Mouse (Mus musculus) cerebellum, adult 9-10 months (tissue): Measurements from ENCODE around the gene Cog1.

Source experiments
- DNase-seq: peaks from one replicate; pipeline ENCODE4 v3.0.0; 2022

The Cog1 gene

DNA sequence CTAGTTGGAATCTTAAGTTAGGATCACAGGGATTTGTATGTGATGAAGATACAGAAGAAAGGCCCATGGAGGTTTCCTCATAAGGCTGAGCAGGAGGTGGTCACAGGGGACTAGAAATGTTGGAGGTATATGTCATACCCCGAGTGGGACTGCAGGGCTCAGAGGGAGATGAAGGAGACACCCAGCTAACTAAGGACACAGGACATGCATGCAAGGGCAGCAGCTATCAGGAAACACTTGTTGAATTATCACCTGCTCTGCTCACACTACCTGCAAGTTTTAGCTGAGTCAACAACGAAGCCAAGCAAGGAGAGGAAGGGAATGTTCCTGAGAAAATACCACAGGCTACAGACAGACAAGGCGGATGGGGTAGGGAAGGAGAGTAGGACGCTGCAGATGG is 18.7 kb downstream of the Cog1 start:
- peak; percentile 30 for DNase-seq

DNA sequence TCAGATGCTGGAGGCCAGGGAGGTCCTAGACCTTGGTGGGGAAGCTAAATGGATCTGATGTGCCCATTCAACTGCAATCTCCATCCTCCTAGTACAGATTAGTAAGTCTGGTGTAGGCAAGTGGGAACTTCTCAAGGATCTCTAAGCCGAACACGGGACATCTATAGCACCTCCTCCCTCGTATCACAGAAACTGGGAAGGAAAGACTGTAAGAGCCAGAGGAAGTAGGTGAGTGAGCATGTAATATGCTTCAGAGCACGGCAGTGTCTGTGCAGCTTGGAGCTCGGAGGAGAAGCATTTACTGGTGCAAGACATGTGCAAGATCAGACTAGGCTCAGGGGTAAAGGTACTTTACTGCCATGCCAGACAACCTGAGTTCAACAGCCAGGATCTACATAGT is 19.9 kb downstream of the Cog1 start:
- DNase-seq: no peak

DNA sequence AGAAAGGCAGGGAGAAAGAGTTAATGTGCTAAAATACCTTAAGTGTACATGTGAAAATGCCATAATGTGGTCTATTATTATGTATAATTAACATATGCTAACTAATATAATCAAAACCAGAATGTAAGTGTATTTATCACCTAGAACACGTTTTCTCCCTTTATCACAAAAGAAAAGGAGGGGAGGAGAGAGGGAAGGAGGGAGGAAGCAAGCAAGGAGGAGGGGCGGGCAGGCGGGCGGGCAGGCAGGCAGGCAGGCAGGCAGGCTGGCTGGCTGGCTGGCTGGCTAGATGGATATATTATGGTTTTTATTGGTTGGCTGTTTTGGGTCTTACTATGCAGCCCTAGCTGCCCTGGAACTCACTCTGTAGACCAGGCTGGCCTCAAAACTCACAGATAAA is 20.7 kb downstream of the Cog1 start:
- DNase-seq: no peak

DNA sequence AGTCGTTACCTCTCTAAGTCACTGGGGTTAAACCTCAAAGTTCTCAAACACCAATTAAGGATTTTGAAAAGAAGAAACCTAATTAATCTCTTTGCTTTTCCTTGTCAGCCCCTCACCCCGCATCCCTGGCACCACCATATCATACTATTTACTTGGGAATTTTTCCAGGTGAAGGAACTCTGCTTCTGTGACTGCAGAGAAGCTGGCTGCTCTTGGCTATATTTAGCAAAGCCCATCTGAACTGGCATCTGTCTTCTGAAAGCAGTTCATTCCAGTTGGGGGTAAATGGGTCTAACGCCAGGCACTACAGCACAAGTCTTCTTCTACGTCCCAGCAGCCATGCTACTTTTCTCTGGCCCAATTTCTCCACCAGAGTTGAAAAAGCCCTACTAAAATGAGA is 24.6 kb downstream of the Cog1 start:
- peak; percentile 51 for DNase-seq

DNA sequence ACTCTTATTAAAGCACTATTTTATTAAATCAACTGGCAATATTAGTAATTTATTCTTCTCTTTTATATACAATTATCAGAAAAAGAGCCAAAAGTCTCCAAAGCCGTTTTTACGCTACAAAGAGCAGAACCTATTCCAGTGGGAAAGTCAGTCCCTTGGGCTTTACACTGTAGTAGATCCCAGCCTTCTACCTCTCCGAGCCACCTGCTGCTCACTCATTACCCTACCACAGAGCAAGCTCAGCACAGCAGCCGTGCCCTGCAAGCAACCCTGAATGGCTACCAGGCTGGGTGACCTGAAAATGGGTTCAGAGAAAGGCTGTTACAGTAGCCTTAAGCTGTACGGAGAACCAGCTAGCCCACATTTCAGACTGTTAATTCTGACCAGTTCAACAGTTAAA is 25.6 kb downstream of the Cog1 start:
- DNase-seq: peak; percentile 13

DNA sequence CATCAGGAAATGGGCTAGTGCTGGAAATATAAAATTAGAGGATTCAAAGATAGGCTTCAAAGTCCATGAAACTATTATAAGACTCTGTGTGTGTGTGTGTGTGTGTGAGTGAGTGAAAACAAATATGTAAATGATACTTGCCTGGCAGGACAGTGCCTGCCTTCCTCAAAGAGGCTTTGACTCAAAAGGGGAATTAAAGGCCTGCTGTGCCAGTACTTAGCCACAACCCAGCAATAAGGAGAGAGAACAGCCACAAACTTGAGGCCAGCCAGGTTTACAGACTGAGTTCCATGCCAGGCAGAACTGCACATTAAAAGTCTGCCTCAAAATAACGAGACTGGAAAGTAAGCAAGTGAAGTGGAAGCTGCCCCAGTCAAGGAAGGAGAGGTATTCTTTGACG is 27.9 kb downstream of the Cog1 start:
- peak; percentile 14 for DNase-seq

DNA sequence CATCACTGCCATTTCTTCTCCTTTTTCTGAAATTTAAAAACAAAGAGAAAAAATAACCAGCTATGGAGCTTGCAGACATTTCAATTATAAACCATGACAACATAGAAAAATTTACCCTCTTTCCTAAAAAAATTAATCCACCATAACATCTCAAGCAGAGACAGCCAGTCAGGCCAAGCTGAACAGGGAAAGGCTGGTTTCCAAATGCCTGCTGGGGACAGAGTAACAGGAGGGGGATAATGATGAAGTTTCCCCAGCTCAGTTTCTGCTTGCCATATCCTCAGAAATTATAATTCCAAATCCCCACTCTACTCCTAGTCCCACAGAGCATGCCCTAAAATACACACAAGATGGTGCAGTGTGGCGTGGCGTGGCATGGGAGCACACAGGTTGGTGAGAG is 28.4 kb downstream of the Cog1 start:
- DNase-seq: peak; percentile 31

DNA sequence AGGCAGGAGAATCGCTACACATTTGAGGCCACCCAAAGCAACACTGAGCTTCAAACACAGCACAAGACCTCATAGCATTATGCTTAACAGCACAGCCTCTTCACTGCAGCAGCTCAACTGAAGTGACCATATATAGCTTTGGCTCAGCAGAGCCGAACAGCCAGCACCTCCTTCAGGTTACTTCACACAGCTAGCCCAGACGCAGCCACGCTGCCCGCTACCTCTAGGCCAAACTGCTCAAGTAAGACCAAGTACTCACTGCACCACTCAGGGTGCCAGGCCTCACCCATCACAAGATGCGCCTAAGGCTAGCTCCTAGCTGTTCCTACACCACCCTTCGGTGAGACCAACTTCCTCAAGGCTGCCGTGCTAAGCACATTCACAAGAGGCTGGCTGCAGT is 29.4 kb downstream of the Cog1 start:
- no peak for DNase-seq

DNA sequence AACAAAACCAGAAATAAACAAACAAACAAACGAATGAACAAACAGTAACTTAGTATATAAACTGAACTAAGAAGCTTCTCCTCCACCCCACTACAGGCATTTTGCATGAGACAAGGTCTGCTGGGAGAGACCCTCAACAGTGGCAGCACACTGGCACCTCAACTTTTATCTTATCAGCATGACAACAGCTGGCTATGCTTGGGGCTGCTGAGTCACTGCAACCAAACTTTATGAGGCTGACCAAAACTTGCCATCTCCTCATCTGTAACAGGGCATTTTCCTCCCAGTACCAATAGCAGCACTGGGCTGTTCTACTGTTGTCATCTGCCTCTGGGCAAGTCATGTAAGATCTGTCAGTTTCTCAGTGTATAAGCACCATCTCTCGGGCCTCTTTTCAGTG is 32.0 kb downstream of the Cog1 start:
- no peak for DNase-seq

DNA sequence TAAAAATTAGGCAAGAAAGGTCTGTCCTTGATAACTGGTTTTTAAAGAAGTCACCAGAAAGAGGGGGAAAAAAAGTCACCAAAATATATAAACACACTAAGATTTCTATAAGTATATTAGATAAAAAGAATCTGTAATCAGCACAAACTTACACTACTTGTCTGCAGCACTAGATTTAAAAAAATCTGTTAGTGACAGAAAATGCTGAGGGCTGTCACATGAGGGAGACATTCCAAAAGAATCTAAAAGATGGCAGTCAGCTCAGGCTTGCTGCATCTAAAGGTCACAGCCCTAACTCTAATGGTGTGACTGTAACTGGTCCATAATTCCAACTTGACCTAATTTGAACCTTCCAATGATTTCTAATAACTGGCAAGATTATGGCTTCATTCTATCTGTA is 33.0 kb downstream of the Cog1 start:
- DNase-seq: no peak

DNA sequence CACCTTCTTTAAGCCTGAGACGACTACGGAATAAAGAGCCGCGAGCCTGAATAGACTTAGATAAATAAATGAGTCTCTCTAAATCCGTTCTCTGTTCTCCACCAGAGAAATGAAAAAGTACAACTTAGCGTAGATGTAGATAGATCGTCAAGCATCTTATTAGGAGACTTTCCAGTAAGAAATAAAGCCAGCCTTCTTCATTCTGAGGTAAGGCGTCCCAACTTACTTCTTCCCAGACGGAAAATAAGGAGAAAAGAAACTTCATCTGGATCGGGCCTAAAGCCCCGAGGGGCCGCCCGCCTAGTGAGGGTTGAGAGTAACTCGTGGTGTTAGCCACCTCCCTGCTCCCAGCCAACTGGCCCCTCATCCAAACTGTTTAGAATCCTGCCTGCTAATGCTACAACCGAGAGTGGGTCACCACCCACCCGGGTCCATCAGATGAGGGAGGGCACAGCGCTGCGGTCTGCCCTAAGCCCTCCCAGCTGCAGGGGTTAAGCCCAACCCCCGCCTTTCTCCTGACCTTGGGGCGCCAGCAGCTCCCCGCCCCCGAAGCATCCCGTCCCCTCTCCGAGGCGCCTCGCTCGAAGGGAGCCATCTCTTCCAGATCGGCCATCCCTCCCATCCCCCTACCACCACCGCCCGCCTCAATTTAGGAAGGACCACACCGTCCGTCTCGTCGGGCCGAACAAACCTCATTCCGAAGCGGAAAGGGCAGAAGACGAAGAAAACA is 34.1 kb downstream of the Cog1 start:
- DNase-seq: peak; percentile 55

DNA sequence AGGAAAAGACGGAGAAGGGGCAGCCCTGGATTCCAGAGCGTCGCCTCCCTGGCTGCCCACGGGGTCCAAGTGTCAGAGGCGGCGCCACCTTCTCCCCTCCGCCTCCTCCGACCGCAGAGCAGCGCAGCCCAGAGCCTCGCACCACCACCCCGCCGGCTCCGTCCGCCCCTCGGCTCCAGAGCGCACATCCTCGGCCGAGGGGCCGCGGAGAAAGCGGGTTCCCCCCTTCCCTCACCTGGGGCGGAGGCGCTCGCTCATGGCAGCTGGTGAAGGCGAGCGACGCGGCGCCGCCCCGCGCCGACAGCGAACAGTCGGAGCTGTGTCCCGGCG is 34.6 kb downstream of the Cog1 start:
- DNase-seq: no peak

DNA sequence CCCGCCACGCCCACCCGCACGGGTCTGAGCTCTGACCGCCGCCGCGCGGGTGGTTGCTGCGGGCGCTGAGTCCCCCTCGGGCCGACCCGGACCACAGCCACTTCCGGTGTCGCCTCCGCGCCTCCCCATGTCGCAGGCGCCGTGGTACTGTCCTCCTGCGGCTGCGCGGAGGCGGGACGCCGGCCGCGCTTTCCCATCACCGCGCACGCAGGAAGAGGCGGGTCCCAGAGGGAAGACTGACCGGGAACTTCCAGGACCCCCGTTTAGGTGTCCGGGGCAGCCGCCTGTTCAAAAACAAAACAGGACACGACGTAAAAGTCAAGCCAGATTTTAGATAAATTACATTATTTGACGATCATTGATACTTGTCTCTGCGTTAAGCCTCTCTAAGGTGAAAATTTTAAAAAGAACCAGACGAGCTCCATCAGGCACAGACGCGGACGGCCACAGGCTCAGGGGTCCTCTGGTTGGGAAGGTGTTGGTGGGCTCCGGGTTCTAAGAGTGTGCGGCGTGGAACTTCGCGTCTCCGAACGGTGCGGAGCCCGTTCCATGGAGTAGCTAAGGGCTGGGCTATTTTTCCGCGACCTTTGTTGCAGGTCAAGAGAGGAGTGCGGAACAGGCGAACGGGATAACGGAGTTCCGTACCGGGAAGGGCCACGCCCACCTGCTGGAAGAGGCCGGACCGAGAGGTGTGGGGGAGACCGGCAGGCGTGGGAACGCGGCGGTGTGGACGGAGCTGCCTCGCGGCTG is 35.2 kb downstream of the Cog1 start, which contains the start of the genes Fam104a and D11Wsu47e:
TSS of gene Fam104a (minus strand) at position 199 of the 750 bp plus-strand sequence.
TSS of gene D11Wsu47e (plus strand) at position 456 of the 750 bp plus-strand sequence.
- DNase-seq: peak; percentile 95

DNA sequence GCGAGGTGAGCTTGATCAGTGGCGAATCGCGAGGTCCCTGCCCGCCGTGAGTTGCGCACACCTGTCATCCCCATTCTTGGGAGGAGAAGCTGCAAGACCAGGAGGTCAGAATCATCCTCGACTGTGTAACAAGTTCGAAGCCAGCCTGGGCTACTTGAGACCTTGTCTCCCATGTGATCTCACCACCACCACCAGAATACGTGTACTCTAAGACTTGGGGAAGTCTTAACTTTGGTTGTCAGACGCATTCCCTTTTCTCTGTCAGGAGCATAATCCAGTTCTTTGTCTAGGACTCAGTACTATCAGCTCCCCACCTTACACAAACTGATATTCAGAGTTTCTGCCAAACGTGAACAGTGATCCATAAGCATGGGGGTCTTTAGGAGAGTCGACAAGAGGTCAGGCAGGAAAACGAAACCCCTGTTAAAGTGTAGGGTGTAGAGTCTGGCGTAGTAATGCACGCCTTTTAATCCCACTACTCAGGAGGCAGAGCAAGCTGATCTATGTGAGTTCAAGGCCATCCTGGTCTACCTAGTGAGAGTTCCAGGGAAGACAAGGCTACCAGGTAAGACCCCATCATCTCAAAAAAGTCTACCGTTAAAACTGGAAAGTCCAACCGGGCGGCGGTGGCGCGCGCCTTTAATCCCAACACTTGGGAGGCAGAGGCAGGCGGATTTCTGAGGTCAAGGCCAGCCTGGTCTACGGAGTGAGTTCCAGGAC is 35.9 kb downstream of the Cog1 start:
- DNase-seq: no peak

DNA sequence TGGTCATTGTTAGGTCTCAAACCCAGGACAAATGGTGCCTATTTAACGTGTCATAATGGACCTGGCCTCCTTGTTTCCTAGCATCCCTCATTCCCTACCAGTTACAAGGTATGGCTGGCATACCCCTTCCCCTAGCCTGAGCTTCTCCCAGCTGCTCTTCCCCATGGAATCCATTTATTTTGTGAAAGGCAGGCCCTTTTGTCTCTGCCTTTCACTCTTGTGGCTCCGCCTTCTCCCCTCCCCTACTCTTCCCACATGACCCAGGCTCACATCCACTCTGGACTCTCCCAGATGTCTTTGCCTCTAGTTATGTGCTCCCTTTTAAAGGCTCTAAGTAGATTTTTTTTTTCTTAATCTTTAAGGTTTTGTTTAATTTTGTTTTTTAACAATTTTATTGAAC is 38.1 kb downstream of the Cog1 start:
- DNase-seq: no peak

DNA sequence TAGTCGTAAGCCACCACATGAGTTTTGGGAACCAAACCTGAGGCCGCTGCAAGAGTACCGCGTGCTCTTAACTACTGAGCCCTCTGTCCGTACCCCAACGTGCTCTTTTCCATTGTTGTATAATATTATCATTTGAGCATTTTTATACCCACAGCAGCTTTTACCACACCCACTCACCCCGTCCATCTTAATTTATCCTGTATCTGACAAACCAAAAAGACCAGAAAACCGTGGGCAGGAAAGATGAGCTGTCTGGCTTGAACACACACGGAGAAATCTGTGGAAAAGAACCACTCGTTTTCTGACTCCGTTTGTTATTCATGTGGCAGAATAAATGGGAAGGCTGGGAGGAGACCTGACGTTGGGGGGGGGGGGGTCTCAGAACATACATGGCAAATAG is 41.5 kb downstream of the Cog1 start:
- DNase-seq: no peak

DNA sequence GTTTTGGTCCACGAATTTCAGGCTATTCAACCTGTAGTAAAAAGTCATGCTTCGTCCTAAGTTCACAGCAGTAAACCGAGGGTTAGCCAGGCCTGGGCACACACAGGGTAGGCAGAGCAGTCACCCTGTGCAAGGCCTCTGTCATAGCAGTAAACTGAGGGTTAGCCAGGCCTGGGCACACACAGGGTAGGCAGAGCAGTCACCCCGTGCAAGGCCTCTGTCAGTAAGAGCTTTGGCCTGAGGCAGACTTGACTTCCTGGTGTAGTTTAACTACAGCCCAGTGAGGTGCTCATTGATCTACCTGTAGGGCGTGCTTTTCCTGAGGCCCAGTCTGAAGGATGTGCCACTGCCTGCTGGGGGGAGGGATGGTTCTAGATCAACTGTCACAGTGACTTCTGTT is 42.3 kb downstream of the Cog1 start:
- DNase-seq: no peak

DNA sequence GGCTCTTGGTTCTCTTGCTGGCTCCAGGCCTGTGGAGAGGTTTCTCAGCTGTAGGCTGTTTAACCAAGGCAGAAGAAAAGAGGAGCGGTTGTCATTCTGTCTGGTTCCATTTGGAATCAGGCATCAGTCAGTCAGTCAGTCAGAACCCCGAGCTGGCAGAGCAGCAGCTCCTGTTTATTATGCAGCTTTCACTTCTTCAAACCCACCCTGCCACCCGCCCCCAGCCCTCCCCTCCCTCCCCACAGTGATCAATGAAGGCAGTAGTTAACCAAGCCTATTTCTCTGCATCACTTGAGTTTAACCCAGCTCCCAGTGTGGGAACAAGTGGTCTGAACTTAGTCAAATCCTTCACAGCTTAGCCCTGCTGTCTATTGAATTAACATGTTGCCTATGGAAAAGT is 42.9 kb downstream of the Cog1 start:
- DNase-seq: no peak

DNA sequence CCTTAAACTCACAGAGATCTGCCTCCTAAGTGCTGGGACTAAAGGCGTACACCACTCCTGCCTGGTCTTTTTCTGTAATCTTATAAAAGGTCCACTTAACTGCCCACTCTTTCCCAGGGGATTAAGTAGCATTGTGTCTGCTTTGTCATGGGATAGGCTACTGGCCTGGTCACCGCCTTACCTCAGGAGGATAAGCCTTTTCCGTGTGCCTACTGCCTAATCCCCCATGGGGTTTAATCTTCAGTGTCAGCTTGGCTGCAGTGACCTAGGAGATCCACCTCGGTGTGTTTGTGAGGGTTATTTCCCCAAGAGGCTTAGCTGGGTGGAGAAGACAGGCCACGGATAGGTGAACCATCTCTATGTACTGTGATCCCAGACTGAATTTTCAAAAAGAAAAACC is 48.6 kb downstream of the Cog1 start:
- no peak for DNase-seq

DNA sequence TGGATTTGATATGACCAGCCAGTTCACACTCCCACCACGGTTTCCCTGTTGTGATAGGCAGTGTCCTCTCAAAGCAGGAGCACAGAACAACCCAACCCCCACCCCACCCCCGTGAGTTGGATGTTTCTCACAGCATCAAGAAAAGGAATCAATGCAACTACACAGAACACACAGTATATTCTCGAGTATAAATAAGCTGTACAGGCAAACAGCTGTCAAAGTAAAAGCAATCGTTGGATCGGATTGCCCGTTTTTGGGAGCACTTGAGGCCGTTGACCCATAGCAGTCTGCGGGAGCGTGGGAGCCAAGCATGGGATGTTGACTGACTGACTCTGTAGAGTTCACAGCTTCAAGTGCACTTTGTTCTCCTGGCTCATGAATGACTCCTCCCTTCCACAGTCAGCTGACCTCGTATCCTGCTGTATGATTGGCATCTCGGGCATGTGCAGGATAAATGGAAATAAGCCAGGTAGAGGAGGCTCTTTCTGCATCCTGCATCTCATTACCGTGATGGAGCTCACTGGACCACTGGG is 49.1 kb downstream of the Cog1 start:
- DNase-seq: no peak

DNA sequence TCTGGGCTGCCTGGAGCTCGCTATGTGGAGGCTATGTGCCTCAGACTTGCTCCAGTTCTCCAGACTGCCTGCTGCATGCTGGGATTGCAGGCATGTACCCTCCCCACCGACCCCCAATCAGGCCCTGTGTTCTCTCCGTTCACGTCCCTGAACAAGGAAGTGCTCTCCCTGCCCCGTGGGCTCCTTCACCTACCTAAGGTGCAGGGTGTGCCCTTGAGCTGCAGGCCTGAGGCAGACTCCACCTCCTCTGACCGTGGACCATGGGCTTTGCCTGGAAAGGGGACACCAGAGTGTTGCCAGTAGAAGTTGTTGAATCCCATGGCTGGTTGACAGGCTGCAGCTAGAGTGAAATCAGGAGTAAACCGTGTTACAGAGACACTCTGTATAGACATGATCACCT is 50.7 kb downstream of the Cog1 start:
- DNase-seq: no peak

DNA sequence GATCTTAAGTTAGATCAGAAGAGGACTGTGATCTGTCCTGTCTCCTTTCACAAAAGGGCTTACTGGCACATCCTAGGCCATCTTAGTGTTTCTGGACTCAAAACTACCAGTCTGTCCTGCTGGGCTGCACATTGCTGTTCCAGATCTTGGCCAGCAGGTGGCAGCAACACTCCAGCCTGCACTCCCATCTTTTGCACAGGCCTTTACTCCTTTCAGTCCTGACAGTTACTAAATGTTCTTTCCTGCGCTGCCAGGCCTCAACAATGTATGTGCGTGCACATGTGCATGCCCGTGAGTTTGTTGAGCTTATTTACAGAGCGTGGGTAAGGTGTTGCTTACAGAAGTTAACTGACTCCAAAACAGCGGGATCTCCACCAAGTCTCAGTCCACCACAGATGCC is 54.8 kb downstream of the Cog1 start:
- DNase-seq: peak; percentile 81

DNA sequence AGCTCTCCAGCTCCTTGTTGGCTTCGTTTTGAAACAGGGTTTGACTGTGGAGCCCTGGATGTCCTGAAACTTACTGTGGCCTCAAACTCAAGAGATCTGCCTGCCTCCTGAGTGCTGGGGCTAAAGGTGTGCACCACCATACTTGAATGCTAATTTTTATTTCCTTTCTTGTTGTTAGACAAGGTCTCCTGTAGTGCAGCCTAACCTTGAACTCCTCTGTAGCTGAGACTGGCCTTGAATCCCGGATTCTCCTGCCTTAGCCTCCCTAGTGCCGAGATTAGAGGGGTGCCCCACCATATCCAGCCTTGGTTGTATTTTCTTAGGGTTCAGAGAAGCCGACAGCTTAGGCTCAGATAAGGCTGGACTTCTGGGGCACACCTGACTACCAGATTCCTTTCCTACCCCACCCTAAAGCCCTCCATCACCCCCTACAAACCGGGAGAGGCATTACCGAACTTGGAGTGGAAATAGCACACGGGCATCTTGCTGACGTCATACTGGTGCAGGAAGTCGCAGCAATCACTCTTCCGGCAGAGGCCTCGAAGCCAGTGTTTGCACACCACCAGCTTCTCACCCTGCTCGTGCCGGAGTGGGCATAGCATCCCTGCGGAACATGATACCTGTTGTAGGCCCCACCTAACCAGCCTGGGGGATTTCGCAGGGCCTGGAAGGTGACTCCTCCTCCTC is 57.1 kb downstream of the Cog1 start:
- DNase-seq: no peak
